Mouse (Mus musculus) myocyte (in vitro differentiated cells): ENCODE measurements at regions not wholly inside any gene's neighbourhood (a gene's known extent, or its start where the extent isn't known, plus 50 kb on each side); places are given as distances from the start of the nearest gene placed in this dataset.

ENCODE experiments used
- H3K27me3 ChIP-seq: one replicate; pipeline ENCODE4 v1.6.1; 2011; ENCODE audit not compliant: control insufficient read depth, insufficient read depth, insufficient read length
- H3K36me3 ChIP-seq: one replicate; pipeline ENCODE4 v1.6.1; 2011; ENCODE audit not compliant: control insufficient read depth, insufficient read depth
- H3K4me2 ChIP-seq: one replicate; pipeline ENCODE4 v1.6.1; 2011; ENCODE audit warnings: low read depth, control low read depth
- H3K4me3 ChIP-seq: one replicate; pipeline ENCODE4 v1.5.1; 2011; ENCODE audit warnings: mild to moderate bottlenecking, control low read depth, moderate library complexity
- H3K79me2 ChIP-seq: one replicate; pipeline ENCODE4 v1.6.1; 2011; ENCODE audit not compliant: control insufficient read depth, insufficient read depth
- H3ac ChIP-seq: one replicate; pipeline ENCODE4 v1.6.1; 2011; ENCODE audit not compliant: control insufficient read depth, insufficient read length
- CEBPB ChIP-seq: IDR thresholded peaks from 2 replicates; pipeline ENCODE4 v1.6.1; 2011; ENCODE audit warnings: mild to moderate bottlenecking, moderate library complexity; ENCODE audit not compliant: poor library complexity, insufficient read depth, severe bottlenecking
- E2F4 ChIP-seq: IDR thresholded peaks from one replicate; pipeline ENCODE4 v1.6.1; 2011; ENCODE audit warnings: mild to moderate bottlenecking, control low read depth, moderate library complexity; ENCODE audit not compliant: insufficient read depth
- MAX ChIP-seq: IDR thresholded peaks from one replicate; pipeline ENCODE4 v1.6.1; 2011; ENCODE audit warnings: low read depth, mild to moderate bottlenecking, control low read depth
- MYOD1 ChIP-seq, 3 experiments: IDR thresholded peaks; one replicate each; pipeline ENCODE4 v1.6.1; 2011; ENCODE audit warnings: control low read depth in 2 of 3, low read depth in 2 of 3, mild to moderate bottlenecking in 2 of 3, moderate library complexity in 1 of 3; ENCODE audit not compliant: insufficient read length in 2 of 3, control insufficient read depth in 1 of 3
- MYOG ChIP-seq, 3 experiments: IDR thresholded peaks; one replicate each; pipeline ENCODE4 v1.6.1; 2011; ENCODE audit warnings: control low read depth in 2 of 3, low read depth in 2 of 3, mild to moderate bottlenecking in 2 of 3; ENCODE audit not compliant: insufficient read length in 2 of 3, control insufficient read depth in 1 of 3, insufficient read depth in 1 of 3
- POLR2A ChIP-seq: IDR thresholded peaks from one replicate; pipeline ENCODE4 v1.6.1; 2011; ENCODE audit warnings: low read depth, mild to moderate bottlenecking, control low read depth, moderate library complexity; ENCODE audit not compliant: insufficient read length
- POLR2AphosphoS2 ChIP-seq: IDR thresholded peaks from one replicate; pipeline ENCODE4 v1.6.1; 2011; ENCODE audit warnings: low read depth, control low read depth; ENCODE audit not compliant: insufficient read length
- REST ChIP-seq: IDR thresholded peaks from one replicate; pipeline ENCODE4 v1.6.1; 2011; ENCODE audit warnings: mild to moderate bottlenecking, control low read depth, moderate library complexity; ENCODE audit not compliant: insufficient read depth, insufficient read length
- SRF ChIP-seq: IDR thresholded peaks from one replicate; pipeline ENCODE4 v1.6.1; 2011; ENCODE audit warnings: low read depth; ENCODE audit not compliant: control insufficient read depth, insufficient read length
- TCF12 ChIP-seq: IDR thresholded peaks from one replicate; pipeline ENCODE4 v1.6.1; 2011; ENCODE audit warnings: mild to moderate bottlenecking, control low read depth; ENCODE audit not compliant: poor library complexity, insufficient read depth, severe bottlenecking
- TCF3 ChIP-seq: IDR thresholded peaks from one replicate; pipeline ENCODE4 v1.6.1; 2011; ENCODE audit warnings: low read depth, control low read depth; ENCODE audit not compliant: insufficient read length
- USF1 ChIP-seq: IDR thresholded peaks from one replicate; pipeline ENCODE4 v1.6.1; 2011; ENCODE audit warnings: low read depth, mild to moderate bottlenecking, control low read depth, moderate library complexity

GRCm38 (mm10) chr11:18571557-18572209 is 447.1 kb downstream of the Meis1 start:
- Histone ChIP-seq H3K4me3 (no peak overlapping the region), H3K4me2 (no peak overlapping the region), H3K79me2 (no peaks in the 10 kb centered on the region), H3K27me3 (no peaks in the 10 kb centered on the region), H3K36me3 (no peaks in the 10 kb centered on the region), H3ac (no peak overlapping the region)
- TF ChIP-seq TCF3 (no peak), SRF (no peak), CEBPB (no peak), POLR2AphosphoS2 (no peak), MYOD1 (IDR thresholded peaks at IDR 0.05; ENCODE audit: control insufficient read depth in 1 of 3, insufficient read length in 2 of 3, low read depth in 2 of 3) (no peak), E2F4 (no peak), MAX (no peak), USF1 (no peak), TCF12 (no peak), MYOG (IDR thresholded peaks at IDR 0.05; ENCODE audit: control insufficient read depth in 1 of 3, insufficient read depth in 1 of 3, insufficient read length in 2 of 3, low read depth in 2 of 3) (no peak), POLR2A (no peak), REST (no peak)

GRCm38 (mm10) chr11:18563011-18563410 is 455.8 kb downstream of the Meis1 start:
- no peak overlapping the region for H3K4me3 ChIP-seq
- no peaks in the 10 kb centered on the region for H3K36me3 ChIP-seq
- no peak overlapping the region for H3ac ChIP-seq
- H3K27me3 ChIP-seq = no peaks in the 10 kb centered on the region
- no peak for TF ChIP-seq MYOG (IDR thresholded peaks at IDR 0.05; ENCODE audit: control insufficient read depth in 1 of 3, insufficient read depth in 1 of 3, insufficient read length in 2 of 3, low read depth in 2 of 3)
- no peak for TF ChIP-seq E2F4
- TF ChIP-seq TCF3 = no peak
- TF ChIP-seq POLR2AphosphoS2 = no peak
- no peak for TF ChIP-seq POLR2A
- no peak for TF ChIP-seq MAX
- no peak for TF ChIP-seq CEBPB
- no peak for TF ChIP-seq MYOD1 (IDR thresholded peaks at IDR 0.05; ENCODE audit: control insufficient read depth in 1 of 3, insufficient read length in 2 of 3, low read depth in 2 of 3)
- TF ChIP-seq TCF12 = no peak
- no peak for TF ChIP-seq REST
- no peak for TF ChIP-seq SRF
- TF ChIP-seq USF1 = no peak
- no peaks in the 10 kb centered on the region for H3K79me2 ChIP-seq
- no peak overlapping the region for H3K4me2 ChIP-seq

- no peak overlapping the region for H3ac ChIP-seq
- TF ChIP-seq CEBPB = no peak
- TF ChIP-seq TCF3 = no peak
- no peak for TF ChIP-seq POLR2A
- TF ChIP-seq POLR2AphosphoS2 = no peak
- no peak for TF ChIP-seq MYOG (IDR thresholded peaks at IDR 0.05; ENCODE audit: control insufficient read depth in 1 of 3, insufficient read depth in 1 of 3, insufficient read length in 2 of 3, low read depth in 2 of 3)
- no peak for TF ChIP-seq MAX
- no peak for TF ChIP-seq E2F4
- no peak for TF ChIP-seq SRF
- no peak for TF ChIP-seq MYOD1 (IDR thresholded peaks at IDR 0.05; ENCODE audit: control insufficient read depth in 1 of 3, insufficient read length in 2 of 3, low read depth in 2 of 3)
- TF ChIP-seq USF1 = no peak
- H3K4me2 ChIP-seq = no peak overlapping the region
- H3K27me3 ChIP-seq = no peaks in the 10 kb centered on the region
- H3K79me2 ChIP-seq = no peaks in the 10 kb centered on the region
- H3K36me3 ChIP-seq = no peaks in the 10 kb centered on the region
- no peak overlapping the region for H3K4me3 ChIP-seq
Observed at GRCm38 (mm10) chr11:18558665-18559064, 460.1 kb downstream of the Meis1 start.

GRCm38 (mm10) chr11:18535592-18535857 is 483.3 kb downstream of the Meis1 start:
- TF ChIP-seq MAX = no peak
- TF ChIP-seq TCF12 = no peak
- H3K36me3 ChIP-seq = no peaks in the 10 kb centered on the region

GRCm38 (mm10) chr11:18534807-18535591 is 483.8 kb downstream of the Meis1 start:
- TF ChIP-seq CEBPB (no peak), POLR2A (no peak), POLR2AphosphoS2 (no peak)
- Histone ChIP-seq H3ac (no peak overlapping the region), H3K4me2 (no peak overlapping the region), H3K79me2 (no peaks in the 10 kb centered on the region), H3K27me3 (no peaks in the 10 kb centered on the region), H3K4me3 (no peak overlapping the region), H3K36me3 (no peaks in the 10 kb centered on the region)

More at GRCm38 (mm10) chr11:18535592-18535857, 483.3 kb downstream of the Meis1 start:
- Histone ChIP-seq H3K79me2 (no peaks in the 10 kb centered on the region), H3K4me2 (no peak overlapping the region), H3ac (no peak overlapping the region), H3K4me3 (no peak overlapping the region), H3K27me3 (no peaks in the 10 kb centered on the region)
